Mouse (Mus musculus) myocyte (in vitro differentiated cells): ENCODE results near the gene E2f7.

Experiments
- CEBPB ChIP-seq: IDR thresholded peaks from 2 replicates; pipeline ENCODE4 v1.6.1; 2011; ENCODE audit warnings: mild to moderate bottlenecking, moderate library complexity; ENCODE audit not compliant: poor library complexity, insufficient read depth, severe bottlenecking
- E2F4 ChIP-seq: IDR thresholded peaks from one replicate; pipeline ENCODE4 v1.6.1; 2011; ENCODE audit warnings: mild to moderate bottlenecking, control low read depth, moderate library complexity; ENCODE audit not compliant: insufficient read depth
- MAX ChIP-seq: IDR thresholded peaks from one replicate; pipeline ENCODE4 v1.6.1; 2011; ENCODE audit warnings: low read depth, mild to moderate bottlenecking, control low read depth
- MYOD1 ChIP-seq, 3 experiments: IDR thresholded peaks; one replicate each; pipeline ENCODE4 v1.6.1; 2011; ENCODE audit warnings: control low read depth in 2 of 3, low read depth in 2 of 3, mild to moderate bottlenecking in 2 of 3, moderate library complexity in 1 of 3; ENCODE audit not compliant: insufficient read length in 2 of 3, control insufficient read depth in 1 of 3
- MYOG ChIP-seq, 3 experiments: IDR thresholded peaks; one replicate each; pipeline ENCODE4 v1.6.1; 2011; ENCODE audit warnings: control low read depth in 2 of 3, low read depth in 2 of 3, mild to moderate bottlenecking in 2 of 3; ENCODE audit not compliant: insufficient read length in 2 of 3, control insufficient read depth in 1 of 3, insufficient read depth in 1 of 3
- POLR2A ChIP-seq: IDR thresholded peaks from one replicate; pipeline ENCODE4 v1.6.1; 2011; ENCODE audit warnings: low read depth, mild to moderate bottlenecking, control low read depth, moderate library complexity; ENCODE audit not compliant: insufficient read length
- POLR2AphosphoS2 ChIP-seq: IDR thresholded peaks from one replicate; pipeline ENCODE4 v1.6.1; 2011; ENCODE audit warnings: low read depth, control low read depth; ENCODE audit not compliant: insufficient read length
- TCF12 ChIP-seq: IDR thresholded peaks from one replicate; pipeline ENCODE4 v1.6.1; 2011; ENCODE audit warnings: mild to moderate bottlenecking, control low read depth; ENCODE audit not compliant: poor library complexity, insufficient read depth, severe bottlenecking
- TCF3 ChIP-seq: IDR thresholded peaks from one replicate; pipeline ENCODE4 v1.6.1; 2011; ENCODE audit warnings: low read depth, control low read depth; ENCODE audit not compliant: insufficient read length
- USF1 ChIP-seq: IDR thresholded peaks from one replicate; pipeline ENCODE4 v1.6.1; 2011; ENCODE audit warnings: low read depth, mild to moderate bottlenecking, control low read depth, moderate library complexity

DNA sequence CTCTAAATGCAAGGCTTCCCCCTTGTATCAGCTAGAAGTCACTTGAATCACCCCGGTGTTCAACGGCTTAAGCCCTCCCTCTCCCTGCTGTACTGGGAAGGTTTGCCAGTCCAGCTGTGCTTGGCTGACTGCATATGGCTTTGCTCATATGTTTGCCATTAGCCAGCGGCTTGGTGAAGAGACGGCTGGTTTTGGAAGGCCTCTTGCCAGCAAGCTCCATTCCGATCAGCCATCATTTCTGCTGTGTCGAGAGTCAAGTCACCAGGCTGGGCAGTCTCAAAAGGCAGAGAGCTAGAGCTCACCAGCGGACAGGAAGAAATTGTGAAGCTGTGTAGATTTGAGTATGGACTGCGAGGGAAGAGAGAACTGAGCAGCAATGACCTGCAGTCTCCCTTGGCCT, 61.2 kb downstream of the E2f7 start:
- TF ChIP-seq MAX: no peak
- TF ChIP-seq USF1: no peak
- TF ChIP-seq POLR2A: no peak
- no peak for TF ChIP-seq TCF12
- no peak for TF ChIP-seq MYOD1 (IDR thresholded peaks at IDR 0.05; ENCODE audit: control insufficient read depth in 1 of 3, insufficient read length in 2 of 3, low read depth in 2 of 3)
- no peak for TF ChIP-seq E2F4
- TF ChIP-seq MYOG (IDR thresholded peaks at IDR 0.05; ENCODE audit: control insufficient read depth in 1 of 3, insufficient read depth in 1 of 3, insufficient read length in 2 of 3, low read depth in 2 of 3): no peak
- no peak for TF ChIP-seq POLR2AphosphoS2
- no peak for TF ChIP-seq CEBPB
- TF ChIP-seq TCF3: no peak
